ENCODE assay signal across 8 mouse cellular contexts in genomic region chr5:64878027-64878425, GRCm38 (mm10). TPM values are rescaled to one million over a fixed set of nuclear protein-coding genes. Genes with fewer than 3 reads are reported as not detected.
A peak's percentile ranks its signal among the peaks of the same experiment; 100 is the strongest.
DNase-seq lines count a peak whose midpoint lies in the region; ATAC-seq and TF ChIP-seq lines count a peak whose summit lies in the region.

No protein-coding gene starts in this region.

- 0 out of 2 replicates have a peak overlapping the region, but pooled peaks have one; percentile 3 for H3K4me2 ChIP-seq in embryonic facial prominence, embryonic 15.5 days (replicated peaks)
- peak overlapping the region; percentile 1; the same call in 1 of the 2 replicates for H3K4me2 ChIP-seq in heart, embryonic 14.5 days (ENCODE audit: low read length)
- no peak overlapping the region for H3K4me2 ChIP-seq in kidney, postnatal 0 days (ENCODE audit: low read length)
- no peak overlapping the region for H3K4me2 ChIP-seq in lung, postnatal 0 days (replicated peaks; ENCODE audit: low read depth, low read length)

- peaks cover 36% of the 10 kb centered on the region for H3K4me1 ChIP-seq in embryonic facial prominence, embryonic 15.5 days
- peaks cover 20 to 35% of the 10 kb centered on the region in 2 experiments for H3K4me1 ChIP-seq in heart, embryonic 14.5 days (ENCODE audit: control insufficient read depth in 2 of 2, insufficient read depth in 2 of 2, low read length in 2 of 2)
- peaks cover 4% of the 10 kb centered on the region; the same call in 1 of the 2 replicates for H3K4me1 ChIP-seq in kidney, postnatal 0 days (replicated peaks; ENCODE audit: insufficient read depth, low read length)
- no peaks in the 10 kb centered on the region for H3K4me1 ChIP-seq in lung, postnatal 0 days (ENCODE audit: insufficient read depth, low read depth, low read length)

- H3K36me3 ChIP-seq in embryonic facial prominence, embryonic 15.5 days: no peaks in the 10 kb centered on the region
- no peaks in the 10 kb centered on the region for H3K36me3 ChIP-seq in heart, embryonic 14.5 days (ENCODE audit: control insufficient read depth, insufficient read depth, low read length)
- no peaks in the 10 kb centered on the region for H3K36me3 ChIP-seq in kidney, postnatal 0 days (ENCODE audit: insufficient read depth, low read length)
- H3K36me3 ChIP-seq in lung, postnatal 0 days (ENCODE audit: insufficient read depth, low read length): no peaks in the 10 kb centered on the region

- H3K9ac ChIP-seq in embryonic facial prominence, embryonic 15.5 days: no peak overlapping the region
- no peak overlapping the region for H3K9ac ChIP-seq in heart, embryonic 14.5 days (ENCODE audit: low read length)
- H3K9ac ChIP-seq in kidney, postnatal 0 days (ENCODE audit: low read depth, low read length): no peak overlapping the region
- no peak overlapping the region for H3K9ac ChIP-seq in lung, postnatal 0 days (replicated peaks; ENCODE audit: low read depth)

- no peaks in the 10 kb centered on the region for H3K27me3 ChIP-seq in embryonic facial prominence, embryonic 15.5 days
- H3K27me3 ChIP-seq in heart, embryonic 14.5 days (ENCODE audit: control insufficient read depth, insufficient read depth, low read length): no peaks in the 10 kb centered on the region
- H3K27me3 ChIP-seq in kidney, postnatal 0 days (ENCODE audit: insufficient read depth, low read length): no peaks in the 10 kb centered on the region
- no peaks in the 10 kb centered on the region for H3K27me3 ChIP-seq in lung, postnatal 0 days (replicated peaks; ENCODE audit: insufficient read depth, low read length)

- ATAC-seq in embryonic facial prominence, embryonic 15.5 days (ENCODE audit: insufficient number of reproducible peaks, low FRiP score, low TSS enrichment, low read depth): peak; percentile 88
- peak; percentile 84 for ATAC-seq in heart, embryonic 14.5 days (ENCODE audit: insufficient number of reproducible peaks, insufficient read depth, low FRiP score, low read depth)
- peak; percentile 60; the same call in 1 of the 2 replicates for ATAC-seq in kidney, postnatal 0 days (replicated peaks; ENCODE audit: low FRiP score, low read depth)
- ATAC-seq in lung, postnatal 0 days: peak; percentile 81

- H3K27ac ChIP-seq in embryonic facial prominence, embryonic 15.5 days (replicated peaks): peak overlapping the region; percentile 93
- H3K27ac ChIP-seq in heart, embryonic 14.5 days (replicated peaks in 1 of 2; ENCODE audit: control insufficient read depth in 1 of 2, insufficient read depth in 1 of 2, low read depth in 2 of 2, low read length in 2 of 2): peak overlapping the region; percentile 86 to 89
- peak overlapping the region; percentile 60; the same call in 1 of the 2 replicates for H3K27ac ChIP-seq in kidney, postnatal 0 days
- no peak overlapping the region for H3K27ac ChIP-seq in lung, postnatal 0 days (ENCODE audit: low read length)

- no peak overlapping the region for H3K4me3 ChIP-seq in embryonic facial prominence, embryonic 15.5 days (replicated peaks)
- no peak overlapping the region for H3K4me3 ChIP-seq in heart, embryonic 14.5 days (ENCODE audit: control insufficient read depth in 1 of 2, insufficient read depth in 1 of 2, low read depth in 1 of 2, low read length in 2 of 2)
- no peak overlapping the region for H3K4me3 ChIP-seq in kidney, postnatal 0 days (replicated peaks; ENCODE audit: low read depth, low read length)
- H3K4me3 ChIP-seq in lung, postnatal 0 days (ENCODE audit: low read depth, low read length): no peak overlapping the region

- peak; percentile 10; the same call in 1 of the 2 replicates for TF ChIP-seq CTCF in kidney, postnatal 0 days (IDR thresholded peaks at IDR 0.05; ENCODE audit: low read depth)
- no peak for TF ChIP-seq CTCF in lung, postnatal 0 days (IDR thresholded peaks at IDR 0.05)

- H3K9me3 ChIP-seq in embryonic facial prominence, embryonic 15.5 days (replicated peaks): no peaks in the 10 kb centered on the region
- H3K9me3 ChIP-seq in heart, embryonic 14.5 days (ENCODE audit: control insufficient read depth, low read length): peaks cover 7% of the 10 kb centered on the region; the same call in 1 of the 2 replicates
- no peaks in the 10 kb centered on the region for H3K9me3 ChIP-seq in kidney, postnatal 0 days (replicated peaks; ENCODE audit: low read length)
- H3K9me3 ChIP-seq in lung, postnatal 0 days (ENCODE audit: low read length): no peaks in the 10 kb centered on the region

- peak; percentile 27 for DNase-seq in right cerebral cortex, adult 18-20 months
- no peak for DNase-seq in right cerebral cortex, postnatal 25 days
- peak; percentile 90 for DNase-seq in kidney, postnatal 0 days (ENCODE audit: low spot score)
- peak; percentile 65 for DNase-seq in lung, postnatal 0 days (ENCODE audit: low spot score)
- peak; percentile 27 to 30 for DNase-seq in right cerebral cortex, postnatal 36 days (ENCODE audit: low spot score in 2 of 2)
- no peak for DNase-seq in thymus, postnatal 25 days

- no peak for TF ChIP-seq EP300 in lung, postnatal 0 days (IDR thresholded peaks at IDR 0.05)

- WGBS in embryonic facial prominence, embryonic 15.5 days: 6% methylated on average over 4 of the region's 4 CpGs
- WGBS in heart, embryonic 14.5 days: 4% methylated on average over 4 of the region's 4 CpGs
- WGBS in kidney, postnatal 0 days: 13% methylated on average over 4 of the region's 4 CpGs
- WGBS in lung, postnatal 0 days: 19% methylated on average over 4 of the region's 4 CpGs

RNA-seq across cellular contexts. Expression of gene Tlr1, which starts 55.3 kb away (rescaled TPM):
- polyA plus RNA-seq in embryonic facial prominence, embryonic 15.5 days (2015; fragmentation: Nextera tagmentation; extraction: Ambion mirVana): 1.3 and 1.7 TPM in 2 replicates
- polyA plus RNA-seq in heart, embryonic 14.5 days (2014; fragmentation: Nextera tagmentation; extraction: Ambion mirVana): 0.58 and 0.93 TPM in 2 replicates
- polyA plus RNA-seq in kidney, postnatal 0 days (2015; fragmentation: Nextera tagmentation; extraction: Ambion mirVana): 0.73 and 0.87 TPM in 2 replicates
- 0.58 and 0.64 TPM in 2 replicates for polyA plus RNA-seq in lung, postnatal 0 days (2015; fragmentation: Nextera tagmentation; extraction: Ambion mirVana)

Comparison
In these comparisons a context has a peak if more than half of its experiments do, and no peak if none do; other contexts are left out.
1. DNase-seq: peak in right cerebral cortex, adult 18-20 months (single experiment), kidney, postnatal 0 days (single experiment), lung, postnatal 0 days (single experiment) and right cerebral cortex, postnatal 36 days (2 of 2); none in right cerebral cortex, postnatal 25 days (single experiment) and thymus, postnatal 25 days (single experiment).
2. H3K4me2 ChIP-seq: peak in embryonic facial prominence, embryonic 15.5 days (single experiment) and heart, embryonic 14.5 days (single experiment); none in kidney, postnatal 0 days (single experiment) and lung, postnatal 0 days (single experiment).
3. Peak in every context shown above with its lines, with median percentiles within 50 percentile points of each other: ATAC-seq.